Mouse (Mus musculus) MEL (cell line): Measurements from ENCODE around the gene Sectm1a. TPM values are rescaled to one million over a fixed set of nuclear protein-coding genes. Genes with fewer than 3 reads are reported as not detected.
A peak's percentile ranks its signal among the peaks of the same experiment; 100 is the strongest.

ENCODE experiments used
- DNase-seq: peaks from one replicate; pipeline ENCODE4 v3.0.0; 2011; ENCODE audit warnings: low read depth, low spot score
- H3K27ac ChIP-seq: 2 replicates; pipeline ENCODE4 v1.5.1; 2012; ENCODE audit warnings: low read depth, mild to moderate bottlenecking, control low read depth, low read length, moderate library complexity; ENCODE audit not compliant: control insufficient read depth
- H3K27me3 ChIP-seq, 2 experiments: fragments of 150-350 bp in 1 of 2; sonication (generic) in 1 of 2; 2 replicates each; pipeline ENCODE4 v1.6.1; 2012; ENCODE audit warnings: low read length in 2 of 2, mild to moderate bottlenecking in 2 of 2, improper control_type of control experiment in 1 of 2, moderate library complexity in 1 of 2; ENCODE audit not compliant: insufficient read depth in 2 of 2, control insufficient read depth in 1 of 2
- H3K36me3 ChIP-seq, 2 experiments: 2 replicates each; pipeline ENCODE4 v1.6.1; 2012 to 2014; ENCODE audit warnings: low read length in 2 of 2, improper control_type of control experiment in 1 of 2, inconsistent platforms in 1 of 2, mild to moderate bottlenecking in 1 of 2; ENCODE audit not compliant: insufficient read depth in 2 of 2, control insufficient read depth in 1 of 2
- H3K4me1 ChIP-seq, 2 experiments: fragments of 150-350 bp in 1 of 2; sonication (generic) in 1 of 2; 2 replicates each; pipeline ENCODE4 v1.6.1; 2012; ENCODE audit warnings: low read length in 2 of 2, improper control_type of control experiment in 1 of 2, mild to moderate bottlenecking in 1 of 2; ENCODE audit not compliant: insufficient read depth in 2 of 2, control insufficient read depth in 1 of 2
- H3K4me3 ChIP-seq, 2 experiments: fragments of 150-350 bp in 1 of 2; sonication (generic) in 1 of 2; 2 replicates each; pipeline ENCODE4 v1.5.1; 2012; ENCODE audit warnings: low read depth in 2 of 2, low read length in 2 of 2, mild to moderate bottlenecking in 2 of 2, moderate library complexity in 2 of 2, control low read depth in 1 of 2, improper control_type of control experiment in 1 of 2; ENCODE audit not compliant: control insufficient read depth in 1 of 2, insufficient read depth in 1 of 2
- H3K79me2 ChIP-seq: 2 replicates; pipeline ENCODE4 v1.6.1; 2012; ENCODE audit warnings: mild to moderate bottlenecking, low read length, moderate library complexity; ENCODE audit not compliant: control insufficient read depth, poor library complexity, insufficient read depth
- H3K9ac ChIP-seq: 2 replicates; pipeline ENCODE4 v1.6.1; 2012; ENCODE audit warnings: low read depth, mild to moderate bottlenecking, control low read depth, low read length, moderate library complexity; ENCODE audit not compliant: control insufficient read depth, poor library complexity, severe bottlenecking
- H3K9me3 ChIP-seq: fragments of 150-350 bp; sonication (generic); replicated peaks from 2 replicates; pipeline ENCODE4 v1.6.1; 2012; ENCODE audit warnings: mild to moderate bottlenecking, low read length, improper control_type of control experiment, moderate library complexity; ENCODE audit not compliant: insufficient read depth
- BHLHE40 ChIP-seq: IDR thresholded peaks from 2 replicates; pipeline ENCODE4 v1.6.1; 2012; ENCODE audit warnings: low read depth, mild to moderate bottlenecking, inconsistent platforms, low read length, improper control_type of control experiment, borderline replicate concordance
- CHD1 ChIP-seq: IDR thresholded peaks from 2 replicates; pipeline ENCODE4 v1.6.1; 2012; ENCODE audit warnings: low read depth, mild to moderate bottlenecking, inconsistent platforms, low read length, improper control_type of control experiment
- CHD2 ChIP-seq: IDR thresholded peaks from 2 replicates; pipeline ENCODE4 v1.6.1; 2011; ENCODE audit warnings: low read length, improper control_type of control experiment
- CTCF ChIP-seq, 3 experiments: IDR thresholded peaks in 2 of 3; conservative IDR thresholded peaks in 1 of 3; 2 replicates each; pipeline ENCODE4 v1.5.1; 2011 to 2012; ENCODE audit warnings: low read length in 3 of 3, low read depth in 2 of 3, mild to moderate bottlenecking in 2 of 3, improper control_type of control experiment in 1 of 3, inconsistent platforms in 1 of 3, mixed read lengths in 1 of 3, moderate library complexity in 1 of 3; ENCODE audit not compliant: control insufficient read depth in 1 of 3, insufficient read depth in 1 of 3, poor library complexity in 1 of 3, severe bottlenecking in 1 of 3
- E2F4 ChIP-seq: IDR thresholded peaks from 2 replicates; pipeline ENCODE4 v1.6.1; 2011; ENCODE audit warnings: low read depth, low read length, improper control_type of control experiment, borderline replicate concordance
- ELF1 ChIP-seq: IDR thresholded peaks from 2 replicates; pipeline ENCODE4 v1.6.1; 2014; ENCODE audit warnings: low read depth, mild to moderate bottlenecking, inconsistent platforms, low read length, improper control_type of control experiment, moderate library complexity
- EP300 ChIP-seq, 2 experiments: IDR thresholded peaks; 2 replicates each; pipeline ENCODE4 v1.6.1; 2011; ENCODE audit warnings: improper control_type of control experiment in 2 of 2, low read length in 2 of 2, low read depth in 1 of 2, mild to moderate bottlenecking in 1 of 2
- ETS1 ChIP-seq: IDR thresholded peaks from 2 replicates; pipeline ENCODE4 v1.6.1; 2012; ENCODE audit warnings: low read depth, mild to moderate bottlenecking, inconsistent platforms, low read length, improper control_type of control experiment, moderate library complexity
- GABPA ChIP-seq: IDR thresholded peaks from 2 replicates; pipeline ENCODE4 v1.6.1; 2012; ENCODE audit warnings: low read depth, mild to moderate bottlenecking, inconsistent platforms, low read length, improper control_type of control experiment, moderate library complexity
- HCFC1 ChIP-seq: IDR thresholded peaks from 2 replicates; pipeline ENCODE4 v1.6.1; 2012; ENCODE audit warnings: low read depth, mild to moderate bottlenecking, inconsistent platforms, low read length, improper control_type of control experiment, moderate library complexity
- JUND ChIP-seq: IDR thresholded peaks from 2 replicates; pipeline ENCODE4 v1.6.1; 2011; ENCODE audit warnings: low read depth, mild to moderate bottlenecking, improper control_type of control experiment, low read length
- KAT2A ChIP-seq: conservative IDR thresholded peaks from 2 replicates; pipeline ENCODE4 v1.6.1; 2012; ENCODE audit warnings: low read depth, low read length, improper control_type of control experiment, inconsistent platforms
- MAFK ChIP-seq: IDR thresholded peaks from 2 replicates; pipeline ENCODE4 v1.6.1; 2011; ENCODE audit warnings: low read depth, mild to moderate bottlenecking, low read length, improper control_type of control experiment, borderline replicate concordance
- MAX ChIP-seq: IDR thresholded peaks from 2 replicates; pipeline ENCODE4 v1.6.1; 2011; ENCODE audit warnings: low read length, improper control_type of control experiment
- MEF2A ChIP-seq: IDR thresholded peaks from 2 replicates; pipeline ENCODE4 v1.6.1; 2014; ENCODE audit warnings: low read depth, mild to moderate bottlenecking, inconsistent platforms, low read length, improper control_type of control experiment; ENCODE audit not compliant: poor library complexity, insufficient replicate concordance, severe bottlenecking; ENCODE audit errors: extremely low read depth
- MXI1 ChIP-seq: IDR thresholded peaks from 2 replicates; pipeline ENCODE4 v1.6.1; 2011; ENCODE audit warnings: mild to moderate bottlenecking, low read depth, low read length, improper control_type of control experiment
- MYB ChIP-seq: IDR thresholded peaks from 2 replicates; pipeline ENCODE4 v1.6.1; 2011; ENCODE audit warnings: mild to moderate bottlenecking, low read depth, low read length, improper control_type of control experiment
- MYC ChIP-seq: IDR thresholded peaks from 2 replicates; pipeline ENCODE4 v1.6.1; 2011; ENCODE audit warnings: low read depth, mild to moderate bottlenecking, low read length, improper control_type of control experiment, moderate library complexity
- NELFE ChIP-seq: IDR thresholded peaks from 2 replicates; pipeline ENCODE4 v1.6.1; 2011; ENCODE audit warnings: low read depth, low read length, improper control_type of control experiment
- NRF1 ChIP-seq: IDR thresholded peaks from 2 replicates; pipeline ENCODE4 v1.6.1; 2014; ENCODE audit warnings: low read depth, mild to moderate bottlenecking, inconsistent platforms, low read length, improper control_type of control experiment, moderate library complexity; ENCODE audit not compliant: poor library complexity, insufficient read depth, severe bottlenecking
- POLR2A ChIP-seq, 2 experiments: IDR thresholded peaks; 2 replicates each; pipeline ENCODE4 v1.6.1; 2011 to 2012; ENCODE audit warnings: low read length in 2 of 2, mild to moderate bottlenecking in 2 of 2, control low read depth in 1 of 2, improper control_type of control experiment in 1 of 2, low read depth in 1 of 2, moderate library complexity in 1 of 2; ENCODE audit not compliant: control insufficient read depth in 1 of 2, insufficient read depth in 1 of 2, poor library complexity in 1 of 2
- POLR2AphosphoS2 ChIP-seq: IDR thresholded peaks from 2 replicates; pipeline ENCODE4 v1.6.1; 2011; ENCODE audit warnings: low read length, improper control_type of control experiment
- POLR2AphosphoS5 ChIP-seq: IDR thresholded peaks from 2 replicates; pipeline ENCODE4 v1.6.1; 2012; ENCODE audit warnings: low read depth, borderline replicate concordance, mild to moderate bottlenecking, inconsistent platforms, low read length, moderate library complexity, mixed read lengths
- RAD21 ChIP-seq: IDR thresholded peaks from 2 replicates; pipeline ENCODE4 v1.6.1; 2011; ENCODE audit warnings: mild to moderate bottlenecking, low read depth, low read length, improper control_type of control experiment
- RCOR1 ChIP-seq: IDR thresholded peaks from 2 replicates; pipeline ENCODE4 v1.6.1; 2012; ENCODE audit warnings: low read depth, mild to moderate bottlenecking, inconsistent platforms, low read length, improper control_type of control experiment
- SIN3A ChIP-seq: IDR thresholded peaks from 2 replicates; pipeline ENCODE4 v1.6.1; 2012; ENCODE audit warnings: low read length, improper control_type of control experiment, inconsistent platforms
- SMC3 ChIP-seq: IDR thresholded peaks from 2 replicates; pipeline ENCODE4 v1.6.1; 2011; ENCODE audit warnings: low read depth, low read length, improper control_type of control experiment
- TAL1 ChIP-seq: IDR thresholded peaks from 2 replicates; pipeline ENCODE4 v1.6.1; 2012; ENCODE audit warnings: mild to moderate bottlenecking, inconsistent platforms, low read length, moderate library complexity, mixed read lengths
- TBP ChIP-seq: IDR thresholded peaks from 2 replicates; pipeline ENCODE4 v1.8.0; 2011; ENCODE audit warnings: low read depth, low read length, improper control_type of control experiment
- TCF12 ChIP-seq: IDR thresholded peaks from 2 replicates; pipeline ENCODE4 v1.6.1; 2014; ENCODE audit warnings: low read depth, mild to moderate bottlenecking, inconsistent platforms, low read length, improper control_type of control experiment, moderate library complexity
- UBTF ChIP-seq: IDR thresholded peaks from 2 replicates; pipeline ENCODE4 v1.6.1; 2012; ENCODE audit warnings: low read depth, mild to moderate bottlenecking, inconsistent platforms, low read length, improper control_type of control experiment, moderate library complexity, borderline replicate concordance; ENCODE audit not compliant: insufficient read depth
- USF1 ChIP-seq: IDR thresholded peaks from 2 replicates; pipeline ENCODE4 v1.6.1; 2014; ENCODE audit warnings: low read depth, mild to moderate bottlenecking, inconsistent platforms, low read length, improper control_type of control experiment, moderate library complexity
- USF2 ChIP-seq, 2 experiments: IDR thresholded peaks; 2 replicates each; pipeline ENCODE4 v1.6.1; 2011 to 2012; ENCODE audit warnings: improper control_type of control experiment in 2 of 2, low read length in 2 of 2, borderline replicate concordance in 1 of 2, inconsistent platforms in 1 of 2, low read depth in 1 of 2, mild to moderate bottlenecking in 1 of 2; ENCODE audit not compliant: insufficient read depth in 1 of 2
- ZKSCAN1 ChIP-seq: IDR thresholded peaks from 2 replicates; pipeline ENCODE4 v1.6.1; 2012; ENCODE audit warnings: low read depth, mild to moderate bottlenecking, inconsistent platforms, low read length, improper control_type of control experiment, moderate library complexity
- ZMIZ1 ChIP-seq: IDR thresholded peaks from 2 replicates; pipeline ENCODE4 v1.6.1; 2012; ENCODE audit warnings: low read depth, mild to moderate bottlenecking, inconsistent platforms, low read length, improper control_type of control experiment, moderate library complexity
- ZNF384 ChIP-seq: IDR thresholded peaks from 2 replicates; pipeline ENCODE4 v1.6.1; 2012; ENCODE audit warnings: low read depth, mild to moderate bottlenecking, inconsistent platforms, low read length, improper control_type of control experiment
- polyA plus RNA-seq, 2 experiments: library from polyadenylated mRNA; stranded (reverse) in 1 of 2; unstranded in 1 of 2; fragments of >175 nt in 1 of 2; fragments of >200 nt in 1 of 2; gene quantifications; 2 replicates each; pipeline versions ENCODE4 v1.2.1 to v1.2.4; 2012; ENCODE audit warnings: low replicate concordance in 2 of 2, low read depth in 1 of 2; ENCODE audit not compliant: insufficient read length in 2 of 2, insufficient read depth in 1 of 2, missing spikeins in 1 of 2
- total RNA-seq: library from RNA; depleted of rRNA; stranded (reverse); fragments of 300-350 nt; gene quantifications from 2 replicates; pipeline ENCODE4 v1.2.3, GENCODE M21; 2012

The Sectm1a gene
- total and polyA plus RNA-seq, 3 experiments: 22.0 to 22.3 TPM; not detected in 1

DNA sequence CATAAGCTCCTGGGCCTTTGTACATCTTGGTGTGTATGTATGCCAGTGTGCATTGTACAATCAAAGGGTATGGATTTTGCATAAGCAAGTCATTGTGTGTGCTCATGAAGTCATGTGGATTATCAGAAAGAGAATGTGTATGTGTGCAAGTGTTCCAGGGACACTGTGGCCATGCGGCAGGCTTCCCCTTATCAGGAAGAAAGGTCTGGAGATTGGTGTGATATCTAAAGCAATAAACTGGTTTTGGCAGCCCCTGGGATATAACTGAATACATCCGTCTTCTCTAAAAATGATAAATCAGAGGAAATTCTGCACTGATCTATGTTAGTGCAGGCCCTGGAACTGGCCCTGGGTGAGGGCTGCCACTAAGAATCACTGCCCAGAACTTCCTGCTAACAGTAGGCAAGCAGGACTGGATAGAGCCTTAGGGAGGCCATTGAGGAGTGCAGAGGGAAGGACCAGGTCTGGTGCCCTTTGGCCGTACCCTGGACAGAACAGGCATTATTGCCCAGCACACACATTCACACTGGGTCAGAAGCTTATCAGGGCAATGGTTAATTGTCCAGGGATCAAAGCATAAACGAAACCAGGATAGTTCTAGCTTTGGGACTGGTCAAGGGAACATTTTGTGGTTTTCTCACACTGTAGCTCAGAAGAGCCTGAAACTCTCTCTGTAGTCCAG is 20.2 kb upstream of the Sectm1a start:
- Histone ChIP-seq H3K27me3 (peaks cover 0 to 3% of the 10 kb centered on the region in 2 experiments; a peak in 2 of 4 replicates), H3K9me3 (no peaks in the 10 kb centered on the region), H3K79me2 (no peaks in the 10 kb centered on the region), H3K4me3 (no peak overlapping the region), H3K4me1 (peaks cover 7 to 25% of the 10 kb centered on the region in 2 experiments), H3K36me3 (peaks cover 0 to 17% of the 10 kb centered on the region in 2 experiments; a peak in 2 of 4 replicates), H3K27ac (no peak overlapping the region), H3K9ac (no peak overlapping the region)
- DNase-seq: peak; percentile 56
- peak; percentile 30; the same call in 1 of the 2 replicates for TF ChIP-seq TAL1
- no peak for TF ChIP-seq TBP
- TF ChIP-seq CHD2: no peak
- TF ChIP-seq USF1: no peak
- no peak for TF ChIP-seq NELFE
- TF ChIP-seq RCOR1: peak; percentile 98
- TF ChIP-seq HCFC1: no peak
- no peak for TF ChIP-seq POLR2A (IDR thresholded peaks at IDR 0.05; ENCODE audit: control insufficient read depth in 1 of 2, insufficient read depth in 1 of 2, low read depth in 1 of 2, low read length in 2 of 2, poor library complexity in 1 of 2)
- no peak for TF ChIP-seq ZMIZ1
- TF ChIP-seq MAFK: peak; percentile 27; the same call in 1 of the 2 replicates
- peak; percentile 43; the same call in 1 of the 2 replicates for TF ChIP-seq MXI1
- 0 out of 2 replicates have a peak, but pooled peaks have one; percentile 47 for TF ChIP-seq MYC
- TF ChIP-seq E2F4: no peak
- no peak for TF ChIP-seq ELF1
- peak; percentile 41; the same call in 1 of the 2 replicates for TF ChIP-seq MAX
- TF ChIP-seq MEF2A: no peak
- no peak for TF ChIP-seq BHLHE40
- no peak for TF ChIP-seq SMC3
- TF ChIP-seq SIN3A: no peak
- TF ChIP-seq KAT2A: no peak
- peak; percentile 65 for TF ChIP-seq MYB
- TF ChIP-seq GABPA: no peak
- 0 out of 2 replicates have a peak, but pooled peaks have one; percentile 44 for TF ChIP-seq ETS1
- TF ChIP-seq CHD1: no peak
- no peak for TF ChIP-seq ZNF384
- no peak for TF ChIP-seq ZKSCAN1
- TF ChIP-seq EP300 (IDR thresholded peaks at IDR 0.05; ENCODE audit: low read depth in 1 of 2, low read length in 2 of 2): peak; percentile 76 to 82; a peak in 3 of 4 replicates
- TF ChIP-seq NRF1: no peak
- TF ChIP-seq JUND: no peak
- no peak for TF ChIP-seq POLR2AphosphoS5
- no peak for TF ChIP-seq POLR2AphosphoS2
- no peak for TF ChIP-seq UBTF
- no peak for TF ChIP-seq RAD21
- TF ChIP-seq CTCF (IDR thresholded peaks at IDR 0.05 in 2 of 3, conservative IDR thresholded peaks at IDR 0.05 in 1 of 3; ENCODE audit: control insufficient read depth in 1 of 3, insufficient read depth in 1 of 3, low read depth in 2 of 3, low read length in 3 of 3, poor library complexity in 1 of 3, severe bottlenecking in 1 of 3): no peak
- TF ChIP-seq TCF12: peak; percentile 81
- TF ChIP-seq USF2 (IDR thresholded peaks at IDR 0.05; ENCODE audit: borderline replicate concordance in 1 of 2, insufficient read depth in 1 of 2, low read depth in 1 of 2, low read length in 2 of 2): no peak
